Mouse (Mus musculus) embryonic facial prominence, embryonic 13.5 days (tissue): ENCODE results near the gene Tent5d. TPM values are rescaled to one million over a fixed set of nuclear protein-coding genes. Genes with fewer than 3 reads are reported as not detected.

Source experiments
- ATAC-seq: fragments of 200-750 bp; cut with Nextera tagmentation; 2 replicates; pipeline ENCODE4 v1.8.0; 2017; ENCODE audit warnings: low read depth; ENCODE audit not compliant: insufficient number of reproducible peaks, insufficient read depth, low FRiP score, low TSS enrichment
- H3K27ac ChIP-seq: fragments of 300-500 bp; sonication (generic); 2 replicates; pipeline ENCODE4 v1.5.1; 2015; ENCODE audit warnings: moderate library complexity, mild to moderate bottlenecking, inconsistent platforms
- H3K27me3 ChIP-seq: fragments of 300-500 bp; sonication (generic); 2 replicates; pipeline ENCODE4 v1.6.1; 2015; ENCODE audit warnings: mild to moderate bottlenecking, inconsistent platforms
- H3K36me3 ChIP-seq: fragments of 300-500 bp; sonication (generic); 2 replicates; pipeline ENCODE4 v1.6.1; 2015; ENCODE audit warnings: mild to moderate bottlenecking, inconsistent platforms
- H3K4me1 ChIP-seq: fragments of 300-500 bp; sonication (generic); 2 replicates; pipeline ENCODE4 v1.6.1; 2015; ENCODE audit warnings: inconsistent platforms
- H3K4me2 ChIP-seq: fragments of 300-500 bp; sonication (generic); 2 replicates; pipeline ENCODE4 v1.6.1; 2015; ENCODE audit warnings: moderate library complexity, mild to moderate bottlenecking, inconsistent platforms
- H3K4me3 ChIP-seq: fragments of 300-500 bp; sonication (generic); 2 replicates; pipeline ENCODE4 v1.5.1; 2015; ENCODE audit warnings: mild to moderate bottlenecking, inconsistent platforms
- H3K9ac ChIP-seq: fragments of 300-500 bp; sonication (generic); 2 replicates; pipeline ENCODE4 v1.6.1; 2015; ENCODE audit warnings: mild to moderate bottlenecking, inconsistent platforms
- H3K9me3 ChIP-seq: fragments of 300-500 bp; sonication (generic); 2 replicates; pipeline ENCODE4 v1.6.1; 2016; ENCODE audit warnings: inconsistent platforms
- WGBS: fragments of 180-500 bp; shearing (Covaris S2); methylation state at CpG from one replicate; pipeline ENCODE4 v1.1.7; 2015; ENCODE audit warnings: mixed read lengths; 5-methylcytosine and 5-hydroxymethylcytosine counted together
- polyA plus RNA-seq: library from polyadenylated mRNA; unstranded; fragments of >200 nt; fragmentation: Nextera tagmentation; extraction: Ambion mirVana; gene quantifications from 2 replicates; pipeline ENCODE4 v1.2.1, GENCODE M21; 2015

Gene Tent5d
- polyA plus RNA-seq: not detected in 2 replicates

DNA sequence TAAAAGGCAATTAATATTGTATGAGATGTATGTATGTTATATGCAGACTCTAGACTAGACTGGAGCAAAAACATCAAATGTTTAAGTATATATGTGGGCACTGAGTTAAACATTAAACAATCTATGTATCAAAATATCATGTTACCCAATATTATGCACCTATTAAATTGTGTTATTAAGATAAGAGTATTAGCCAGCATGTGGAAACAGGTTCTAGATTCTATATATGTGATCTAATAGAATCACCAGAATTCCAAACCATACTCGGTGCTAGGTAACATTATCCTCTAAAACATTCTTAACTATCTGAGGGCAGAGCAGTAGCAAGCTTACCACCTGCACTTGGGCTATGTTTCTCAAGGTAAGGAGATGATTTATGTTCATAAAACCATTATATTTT is at the start of gene Tent5d:
TSS of gene Tent5d (plus strand) at position 301 of the 400 bp plus-strand sequence.
- 63% methylated on average over 1 of the region's 1 CpGs for WGBS
- no peak for ATAC-seq
- no peak within 1 kb of the TSS for H3K4me2 ChIP-seq

DNA sequence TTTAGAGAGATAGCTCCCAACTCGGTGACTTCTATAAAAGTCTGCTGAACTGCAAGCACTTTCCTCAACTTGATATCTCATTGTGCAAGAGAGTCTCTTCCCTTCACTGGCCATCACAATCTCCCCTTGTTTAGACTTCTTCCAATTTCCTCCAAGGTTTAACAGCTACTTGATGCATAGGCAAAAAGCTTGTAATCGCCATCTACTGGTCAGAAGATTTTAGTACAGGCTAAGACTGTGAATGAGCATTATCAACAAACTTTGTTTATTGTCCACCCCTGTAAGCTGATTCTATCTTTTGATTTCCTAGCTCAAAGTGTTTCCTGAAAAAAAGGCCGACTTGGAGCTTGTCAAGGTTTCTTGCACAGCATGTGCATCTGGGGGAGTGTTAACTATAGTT is 24.5 kb upstream of the Tent5d start:
- H3K4me3 ChIP-seq: no peak overlapping the region
- no peak overlapping the region for H3K4me2 ChIP-seq
- H3K27me3 ChIP-seq: no peaks in the 10 kb centered on the region
- H3K4me1 ChIP-seq: no peaks in the 10 kb centered on the region
- 28% methylated on average over 3 of the region's 3 CpGs for WGBS
- H3K36me3 ChIP-seq: no peaks in the 10 kb centered on the region
- no peak for ATAC-seq
- H3K27ac ChIP-seq: no peak overlapping the region
- H3K9ac ChIP-seq: no peak overlapping the region
- H3K9me3 ChIP-seq: no peaks in the 10 kb centered on the region

More for the DNA sequence above, at the start of gene Tent5d:
- no peak within 1 kb of the TSS for H3K4me3 ChIP-seq
- no peaks in the 10 kb centered on the region for H3K36me3 ChIP-seq
- H3K27ac ChIP-seq: no peak within 1 kb of the TSS
- H3K27me3 ChIP-seq: no peaks in the 10 kb centered on the region
- no peaks in the 10 kb centered on the region for H3K9me3 ChIP-seq
- H3K9ac ChIP-seq: no peak within 1 kb of the TSS
- H3K4me1 ChIP-seq: no peaks in the 10 kb centered on the region

DNA sequence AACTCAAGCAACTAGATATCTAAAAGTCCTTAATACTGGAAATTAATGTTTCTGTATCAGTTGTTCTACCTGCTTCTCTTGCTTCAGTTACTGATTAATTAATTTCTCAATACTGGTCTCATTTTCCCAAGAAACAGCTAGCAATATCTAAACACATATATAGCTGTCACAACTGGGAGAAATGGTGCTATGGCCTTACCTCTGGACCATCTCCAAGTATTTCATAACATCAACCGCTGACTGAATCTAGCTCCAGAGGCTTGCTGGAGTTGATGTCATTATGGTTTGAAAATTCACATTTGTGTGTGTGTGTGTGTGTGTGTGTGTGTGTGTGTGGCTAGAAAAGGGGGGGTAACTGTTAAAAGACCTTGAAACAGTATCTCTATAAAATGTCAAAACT is 2.3 kb upstream of the Tent5d start:
- ATAC-seq: no peak
- 90% methylated on average over 1 of the region's 1 CpGs for WGBS
- H3K9ac ChIP-seq: no peak overlapping the region
- H3K9me3 ChIP-seq: no peaks in the 10 kb centered on the region
- H3K27me3 ChIP-seq: no peaks in the 10 kb centered on the region
- no peak overlapping the region for H3K4me2 ChIP-seq
- H3K36me3 ChIP-seq: 0 out of 2 replicates have a peak, but pooled peaks cover 3% of the 10 kb centered on the region
- no peak overlapping the region for H3K4me3 ChIP-seq
- no peaks in the 10 kb centered on the region for H3K4me1 ChIP-seq
- H3K27ac ChIP-seq: no peak overlapping the region

DNA sequence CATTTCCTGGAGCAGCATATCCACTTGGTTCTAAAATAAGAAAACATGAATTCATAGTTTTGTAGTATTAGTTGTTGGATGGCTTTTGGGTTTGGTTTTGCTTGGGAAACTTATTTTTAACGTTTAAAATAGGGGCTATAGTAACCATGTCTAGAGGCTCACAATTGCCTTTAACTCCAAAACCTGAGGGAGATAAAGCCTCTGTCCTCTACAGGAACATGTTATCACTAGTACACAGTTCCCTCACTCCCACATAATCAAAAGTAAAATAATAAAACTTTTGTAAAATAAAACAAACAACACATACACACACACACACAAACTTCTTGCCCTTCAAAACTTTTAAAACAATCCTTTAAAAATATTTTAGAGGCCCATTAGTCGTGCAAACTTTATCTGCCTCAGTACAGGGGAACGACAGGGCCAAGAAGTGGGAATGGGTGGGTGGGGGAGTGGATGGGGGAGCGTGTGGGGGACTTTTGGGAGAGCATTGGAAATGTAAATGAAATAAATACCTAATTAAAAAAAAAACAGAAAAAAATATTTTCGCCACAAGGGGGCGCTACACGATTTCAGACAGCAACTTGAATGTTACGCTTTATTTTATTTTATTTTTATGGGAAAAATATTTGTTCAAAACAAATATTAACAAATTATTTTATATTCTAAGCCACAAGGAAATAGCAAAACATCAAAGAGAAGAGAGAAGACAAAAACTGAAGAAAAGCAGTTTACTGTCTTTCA is 1.5 kb upstream of the Tent5d start:
- Histone ChIP-seq H3K4me1 (no peaks in the 10 kb centered on the region), H3K27me3 (no peaks in the 10 kb centered on the region), H3K36me3 (0 out of 2 replicates have a peak, but pooled peaks cover 3% of the 10 kb centered on the region), H3K27ac (no peak overlapping the region), H3K4me3 (no peak overlapping the region), H3K4me2 (no peak overlapping the region), H3K9me3 (no peaks in the 10 kb centered on the region), H3K9ac (no peak overlapping the region)
- no peak for ATAC-seq
- 27% methylated on average over 8 of the region's 8 CpGs for WGBS

DNA sequence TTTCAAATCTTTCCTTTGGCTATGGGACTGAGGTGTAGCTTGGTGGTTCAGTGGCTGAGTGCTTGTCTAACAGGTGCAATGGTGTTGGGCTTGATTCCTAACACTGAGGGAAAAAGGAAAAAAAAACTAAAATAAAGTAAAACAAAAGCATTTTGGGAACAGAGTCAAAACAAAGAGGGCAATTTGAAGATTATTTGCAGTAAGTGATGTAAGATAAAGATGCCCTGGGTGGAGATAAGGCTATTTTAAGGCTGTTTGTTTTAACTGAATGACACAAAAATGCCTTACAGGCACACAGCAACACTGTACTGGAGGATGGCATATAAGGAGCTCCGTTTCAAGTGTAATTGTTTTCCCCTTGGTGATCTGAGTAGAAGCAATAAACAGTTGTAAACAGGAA is 3.4 kb downstream of the Tent5d start:
- 72% methylated on average over 1 of the region's 1 CpGs for WGBS
- H3K9me3 ChIP-seq: no peaks in the 10 kb centered on the region
- H3K36me3 ChIP-seq: no peaks in the 10 kb centered on the region
- no peak overlapping the region for H3K9ac ChIP-seq
- ATAC-seq: no peak
- H3K4me3 ChIP-seq: no peak overlapping the region
- H3K4me2 ChIP-seq: no peak overlapping the region
- no peaks in the 10 kb centered on the region for H3K27me3 ChIP-seq
- H3K4me1 ChIP-seq: no peaks in the 10 kb centered on the region
- H3K27ac ChIP-seq: no peak overlapping the region

DNA sequence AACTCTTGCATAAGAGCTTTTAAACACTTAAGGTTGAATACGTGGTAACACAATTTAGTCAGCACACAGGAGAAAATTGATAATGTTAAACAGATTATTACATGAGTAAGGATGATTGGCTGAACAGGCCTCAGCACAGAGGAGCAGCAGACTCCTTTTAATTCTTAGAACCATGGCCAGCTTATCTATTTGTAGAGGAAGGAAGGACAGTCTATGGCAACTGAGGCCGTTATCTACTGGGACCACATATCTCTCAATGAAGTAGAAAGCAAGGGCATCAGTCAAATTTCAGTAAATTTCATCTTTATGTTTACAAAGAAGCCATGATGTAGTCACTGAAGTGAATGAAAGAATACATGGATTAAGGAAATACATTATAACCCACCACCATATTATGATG is 4.5 kb downstream of the Tent5d start:
- H3K27me3 ChIP-seq: no peaks in the 10 kb centered on the region
- H3K27ac ChIP-seq: no peak overlapping the region
- H3K4me3 ChIP-seq: no peak overlapping the region
- H3K4me2 ChIP-seq: no peak overlapping the region
- no peak for ATAC-seq
- H3K4me1 ChIP-seq: no peaks in the 10 kb centered on the region
- 82% methylated on average over 2 of the region's 2 CpGs for WGBS
- no peaks in the 10 kb centered on the region for H3K9me3 ChIP-seq
- no peaks in the 10 kb centered on the region for H3K36me3 ChIP-seq
- no peak overlapping the region for H3K9ac ChIP-seq

DNA sequence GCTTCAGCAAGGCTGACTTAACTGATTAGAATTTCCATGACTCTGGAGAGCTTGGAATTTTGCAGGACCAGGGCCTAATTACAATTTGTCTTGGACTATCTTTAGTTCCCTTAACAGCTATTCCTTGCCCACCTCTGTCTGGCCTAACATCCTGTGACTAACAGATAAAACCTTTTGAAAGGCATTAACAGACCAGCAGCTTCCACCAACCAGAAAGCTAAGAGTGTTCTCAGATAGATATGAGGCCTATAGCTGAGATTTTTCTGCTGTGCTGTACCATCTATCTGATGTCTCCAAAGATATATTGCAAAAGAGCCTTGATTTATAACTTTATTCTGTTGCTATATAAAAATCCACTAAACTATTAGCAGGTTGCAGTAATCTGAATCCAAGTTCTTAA is 19.7 kb downstream of the Tent5d start:
- ATAC-seq: no peak
- Histone ChIP-seq H3K9me3 (no peaks in the 10 kb centered on the region), H3K27ac (no peak overlapping the region), H3K9ac (no peak overlapping the region), H3K4me3 (no peak overlapping the region), H3K4me1 (no peaks in the 10 kb centered on the region), H3K27me3 (no peaks in the 10 kb centered on the region), H3K4me2 (no peak overlapping the region), H3K36me3 (no peaks in the 10 kb centered on the region)

DNA sequence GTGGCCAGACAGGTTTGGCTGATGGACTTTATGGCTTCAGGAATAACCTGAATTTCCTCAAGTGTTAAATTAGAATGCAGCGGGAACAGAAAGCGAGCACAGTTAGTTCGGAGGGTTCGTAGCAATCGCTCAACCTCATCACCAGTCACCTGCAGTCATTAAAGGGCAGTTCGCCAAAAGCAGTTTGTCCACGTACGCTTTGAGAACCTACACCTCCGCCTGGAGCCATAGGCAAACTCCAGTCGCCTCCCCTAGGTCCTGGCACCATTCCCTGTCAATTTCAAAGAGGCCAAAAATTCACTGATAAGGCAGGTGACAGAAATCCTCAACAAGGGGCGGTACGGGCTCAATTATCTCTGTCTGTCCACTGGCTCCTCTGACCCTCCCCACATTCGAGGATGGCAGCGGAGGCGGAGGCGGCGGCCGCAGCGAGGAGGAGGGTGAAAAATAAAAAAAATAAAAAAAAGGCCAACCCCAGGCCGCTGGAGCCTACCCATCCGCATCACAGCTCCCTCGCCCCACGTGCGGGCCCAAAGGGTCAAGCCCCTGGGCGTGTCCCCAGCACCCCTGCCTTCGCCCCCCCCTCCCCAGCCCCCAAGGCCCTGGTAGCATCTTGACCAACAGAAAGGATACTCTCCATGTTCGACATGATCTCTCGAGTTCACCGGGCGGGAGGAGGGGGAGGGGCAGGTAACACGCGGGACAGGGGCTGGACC is 23.3 kb downstream of the Tent5d start:
- no peak overlapping the region for H3K27ac ChIP-seq
- ATAC-seq: no peak; the same call in 1 of the 2 replicates
- peak overlapping the region; percentile 59 for H3K4me3 ChIP-seq
- peak overlapping the region; percentile 60 for H3K4me2 ChIP-seq
- WGBS: 29% methylated on average over 32 of the region's 32 CpGs
- no peaks in the 10 kb centered on the region for H3K9me3 ChIP-seq
- H3K27me3 ChIP-seq: no peaks in the 10 kb centered on the region
- no peaks in the 10 kb centered on the region for H3K4me1 ChIP-seq
- H3K9ac ChIP-seq: peak overlapping the region; percentile 74
- H3K36me3 ChIP-seq: no peaks in the 10 kb centered on the region

DNA sequence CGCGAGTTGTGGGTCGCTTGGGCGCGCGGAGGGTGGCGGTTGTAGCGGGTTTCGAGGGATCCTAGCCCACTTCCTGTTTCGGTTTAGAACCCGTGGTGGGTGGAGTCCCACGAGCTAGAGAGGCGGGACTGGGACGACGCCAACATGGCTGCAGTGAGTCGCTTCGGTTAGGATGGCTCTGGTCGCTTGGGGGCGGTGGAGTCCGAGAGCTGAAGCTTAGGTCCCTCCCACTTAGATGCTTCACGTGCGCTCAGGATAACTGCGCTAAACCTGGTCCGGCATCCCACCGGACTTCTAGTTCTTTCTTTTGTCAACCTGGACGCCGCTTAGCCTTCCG is 23.8 kb downstream of the Tent5d start, which contains the start of gene 2610002M06Rik:
TSS of gene 2610002M06Rik (minus strand) at position 117 of the 337 bp plus-strand sequence.
- Histone ChIP-seq H3K27me3 (no peaks in the 10 kb centered on the region), H3K36me3 (no peaks in the 10 kb centered on the region), H3K4me1 (no peaks in the 10 kb centered on the region), H3K4me3 (peak within 1 kb of the TSS; percentile 59), H3K4me2 (peak within 1 kb of the TSS; percentile 60), H3K27ac (no peak within 1 kb of the TSS), H3K9ac (peak within 1 kb of the TSS; percentile 74), H3K9me3 (no peaks in the 10 kb centered on the region)
- peak; percentile 89 for ATAC-seq
- 27% methylated on average over 28 of the region's 28 CpGs for WGBS

DNA sequence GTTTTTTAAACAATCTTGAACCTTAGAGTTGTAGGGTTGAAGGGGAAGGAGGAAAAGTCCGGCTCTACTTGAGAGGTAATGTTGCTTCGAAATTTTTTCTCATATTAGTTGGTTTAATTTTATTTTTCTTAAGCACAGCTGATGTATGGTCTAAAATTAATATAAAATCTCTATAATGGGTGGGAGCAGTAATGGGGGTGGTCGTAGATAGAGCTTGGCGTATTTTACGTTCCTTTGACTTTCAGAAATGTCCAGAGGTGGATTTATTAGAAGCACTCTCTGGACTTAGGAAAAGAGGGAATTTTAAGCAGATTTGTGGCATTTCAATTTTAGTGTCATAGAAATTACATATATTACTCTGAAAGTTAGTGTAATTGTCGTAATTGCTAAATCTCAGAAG is 24.3 kb downstream of the Tent5d start:
- H3K9ac ChIP-seq: no peak overlapping the region
- ATAC-seq: no peak
- H3K27me3 ChIP-seq: no peaks in the 10 kb centered on the region
- H3K36me3 ChIP-seq: no peaks in the 10 kb centered on the region
- WGBS: 87% methylated on average over 6 of the region's 6 CpGs
- H3K4me2 ChIP-seq: peak overlapping the region; percentile 60
- H3K4me3 ChIP-seq: peak overlapping the region; percentile 59; the same call in 1 of the 2 replicates
- H3K27ac ChIP-seq: no peak overlapping the region
- H3K9me3 ChIP-seq: no peaks in the 10 kb centered on the region
- no peaks in the 10 kb centered on the region for H3K4me1 ChIP-seq

DNA sequence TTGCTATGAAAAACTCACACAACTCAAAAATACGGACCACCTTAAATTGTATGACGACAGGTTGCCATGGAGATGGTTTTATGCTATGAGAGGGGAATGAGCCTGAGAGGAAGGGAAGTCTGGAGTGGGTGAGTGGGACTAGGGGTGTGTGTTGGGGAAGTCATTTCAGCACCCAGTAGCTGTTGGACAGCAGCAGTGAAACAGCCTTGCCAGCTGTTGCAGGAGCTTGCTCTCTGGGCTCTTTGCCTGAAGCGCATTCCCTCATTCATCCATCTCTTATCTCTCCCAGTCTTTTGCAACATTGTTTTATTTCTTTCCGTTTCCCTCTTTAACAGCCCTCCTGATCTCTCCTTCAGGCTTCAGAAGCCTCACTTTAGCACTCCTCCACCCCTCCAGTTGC is 65.8 kb downstream of the Tent5d start:
- H3K27ac ChIP-seq: no peak overlapping the region
- H3K4me3 ChIP-seq: no peak overlapping the region
- no peaks in the 10 kb centered on the region for H3K9me3 ChIP-seq
- no peaks in the 10 kb centered on the region for H3K36me3 ChIP-seq
- no peaks in the 10 kb centered on the region for H3K27me3 ChIP-seq
- 17% methylated on average over 4 of the region's 4 CpGs for WGBS
- H3K4me1 ChIP-seq: no peaks in the 10 kb centered on the region
- no peak overlapping the region for H3K9ac ChIP-seq
- no peak for ATAC-seq
- H3K4me2 ChIP-seq: no peak overlapping the region
